Mouse (Mus musculus) intestine, postnatal 0 days (tissue): Measurements from ENCODE around the gene Sh3bp1. TPM values are rescaled to one million over a fixed set of nuclear protein-coding genes. Genes with fewer than 3 reads are reported as not detected.

ENCODE experiments used
- ATAC-seq: fragments of 200-750 bp; cut with Nextera tagmentation; 2 replicates; pipeline ENCODE4 v1.8.0; 2017; ENCODE audit warnings: mild to moderate bottlenecking, moderate TSS enrichment, moderate library complexity
- H3K27ac ChIP-seq: fragments of 300-500 bp; sonication (generic); 2 replicates; pipeline ENCODE4 v1.5.1; 2014; ENCODE audit warnings: mild to moderate bottlenecking, low read depth, low read length, moderate library complexity
- H3K27me3 ChIP-seq: fragments of 300-500 bp; sonication (generic); replicated peaks from 2 replicates; pipeline ENCODE4 v1.6.1; 2014; ENCODE audit warnings: low read length, mixed read lengths; ENCODE audit not compliant: control insufficient read depth, insufficient read depth
- H3K36me3 ChIP-seq: fragments of 300-500 bp; sonication (generic); 2 replicates; pipeline ENCODE4 v1.6.1; 2014; ENCODE audit warnings: mild to moderate bottlenecking, moderate library complexity; ENCODE audit not compliant: control insufficient read depth, insufficient read depth
- H3K4me1 ChIP-seq: fragments of 300-500 bp; sonication (generic); replicated peaks from 2 replicates; pipeline ENCODE4 v1.6.1; 2014; ENCODE audit warnings: antibody characterized with exemption, low read length, mixed read lengths; ENCODE audit not compliant: control insufficient read depth, insufficient read depth
- H3K4me2 ChIP-seq: fragments of 300-500 bp; sonication (generic); replicated peaks from 2 replicates; pipeline ENCODE4 v1.6.1; 2014; ENCODE audit warnings: low read depth, mild to moderate bottlenecking, moderate library complexity
- H3K4me3 ChIP-seq: fragments of 300-500 bp; sonication (generic); 2 replicates; pipeline ENCODE4 v1.5.1; 2014; ENCODE audit warnings: low read depth, low read length
- H3K9ac ChIP-seq: fragments of 300-500 bp; sonication (generic); 2 replicates; pipeline ENCODE4 v1.6.1; 2014; ENCODE audit warnings: mild to moderate bottlenecking, low read depth, low read length
- H3K9me3 ChIP-seq: fragments of 300-500 bp; sonication (generic); 2 replicates; pipeline ENCODE4 v1.6.1; 2016; ENCODE audit warnings: mixed run types; ENCODE audit not compliant: control insufficient read depth
- CTCF ChIP-seq: sonication (generic); IDR thresholded peaks from 2 replicates; pipeline ENCODE4 v1.5.1; 2016; ENCODE audit warnings: low read depth, mild to moderate bottlenecking, control low read depth, antibody characterized with exemption, moderate library complexity
- WGBS: fragments of 180-500 bp; shearing (Covaris S2); extraction: QIAGEN DNeasy Blood & Tissue Kit; methylation state at CpG from one replicate; pipeline ENCODE4 v1.1.7; 2014; 5-methylcytosine and 5-hydroxymethylcytosine counted together
- polyA plus RNA-seq: library from polyadenylated mRNA; unstranded; fragments of >200 nt; fragmentation: Nextera tagmentation; extraction: Ambion mirVana; gene quantifications from 2 replicates; pipeline ENCODE4 v1.2.1, GENCODE M21; 2015

Gene Sh3bp1
- polyA plus RNA-seq, 1 experiment from 2014 or later, result 7.2 TPM

GRCm38 (mm10) chr15:78857009-78857408, 42.6 kb upstream of the Sh3bp1 start:
- peaks cover 4% of the 10 kb centered on the region for H3K4me1 ChIP-seq
- H3K9me3 ChIP-seq, result no peaks in the 10 kb centered on the region
- H3K27ac ChIP-seq, result no peak overlapping the region
- 63% methylated on average over 7 of the region's 7 CpGs for WGBS
- no peak overlapping the region for H3K4me2 ChIP-seq
- no peak for ATAC-seq
- H3K27me3 ChIP-seq, result no peaks in the 10 kb centered on the region
- no peak overlapping the region for H3K9ac ChIP-seq
- no peak for TF ChIP-seq CTCF
- no peaks in the 10 kb centered on the region for H3K36me3 ChIP-seq
- H3K4me3 ChIP-seq, result no peak overlapping the region

- Histone ChIP-seq H3K4me2 (no peak overlapping the region), H3K36me3 (no peaks in the 10 kb centered on the region), H3K4me1 (peaks cover 6% of the 10 kb centered on the region), H3K9me3 (no peaks in the 10 kb centered on the region), H3K27ac (no peak overlapping the region), H3K27me3 (no peaks in the 10 kb centered on the region), H3K9ac (no peak overlapping the region), H3K4me3 (no peak overlapping the region)
- 44% methylated on average over 4 of the region's 4 CpGs for WGBS
- no peak for ATAC-seq
- 0 out of 2 replicates have a peak, but pooled peaks have one; percentile 10 for TF ChIP-seq CTCF
Measured at GRCm38 (mm10) chr15:78859311-78859710, 40.3 kb upstream of the Sh3bp1 start.

- no peaks in the 10 kb centered on the region for H3K27me3 ChIP-seq
- H3K27ac ChIP-seq, result no peak overlapping the region
- H3K4me2 ChIP-seq, result no peak overlapping the region
- WGBS, result 30% methylated on average over 6 of the region's 6 CpGs
- ATAC-seq, result peak; percentile 16; the same call in 1 of the 2 replicates
- no peaks in the 10 kb centered on the region for H3K9me3 ChIP-seq
- no peak overlapping the region for H3K4me3 ChIP-seq
- no peaks in the 10 kb centered on the region for H3K36me3 ChIP-seq
- no peak overlapping the region for H3K9ac ChIP-seq
- peaks cover 6% of the 10 kb centered on the region for H3K4me1 ChIP-seq
- TF ChIP-seq CTCF, result no peak
Measured at GRCm38 (mm10) chr15:78859714-78860113, 39.9 kb upstream of the Sh3bp1 start.

GRCm38 (mm10) chr15:78862280-78862679, 37.3 kb upstream of the Sh3bp1 start:
- Histone ChIP-seq H3K4me2 (no peak overlapping the region), H3K9me3 (no peaks in the 10 kb centered on the region), H3K27me3 (no peaks in the 10 kb centered on the region), H3K27ac (no peak overlapping the region), H3K4me3 (no peak overlapping the region), H3K36me3 (no peaks in the 10 kb centered on the region), H3K9ac (no peak overlapping the region), H3K4me1 (peaks cover 6% of the 10 kb centered on the region; the same call in 1 of the 2 replicates)
- no peak for TF ChIP-seq CTCF
- 80% methylated on average over 5 of the region's 5 CpGs for WGBS
- ATAC-seq, result no peak

GRCm38 (mm10) chr15:78863154-78863553, 36.4 kb upstream of the Sh3bp1 start:
- Histone ChIP-seq H3K27me3 (no peaks in the 10 kb centered on the region), H3K4me3 (no peak overlapping the region), H3K4me2 (no peak overlapping the region), H3K9me3 (no peaks in the 10 kb centered on the region), H3K4me1 (peaks cover 6% of the 10 kb centered on the region; the same call in 1 of the 2 replicates), H3K9ac (no peak overlapping the region), H3K36me3 (no peaks in the 10 kb centered on the region), H3K27ac (no peak overlapping the region)
- WGBS, result 58% methylated on average over 2 of the region's 2 CpGs
- no peak for ATAC-seq
- no peak for TF ChIP-seq CTCF

- no peak overlapping the region for H3K4me2 ChIP-seq
- H3K4me1 ChIP-seq, result peaks cover 6% of the 10 kb centered on the region; the same call in 1 of the 2 replicates
- no peaks in the 10 kb centered on the region for H3K36me3 ChIP-seq
- ATAC-seq, result no peak
- H3K27ac ChIP-seq, result no peak overlapping the region
- no peak for TF ChIP-seq CTCF
- H3K9me3 ChIP-seq, result no peaks in the 10 kb centered on the region
- no peak overlapping the region for H3K9ac ChIP-seq
- no peak overlapping the region for H3K4me3 ChIP-seq
- WGBS, result 53% methylated on average over 13 of the region's 13 CpGs
- H3K27me3 ChIP-seq, result no peaks in the 10 kb centered on the region
Measured at GRCm38 (mm10) chr15:78863852-78864253, 35.7 kb upstream of the Sh3bp1 start.

GRCm38 (mm10) chr15:78868398-78868797, 31.2 kb upstream of the Sh3bp1 start:
- Histone ChIP-seq H3K4me2 (no peak overlapping the region), H3K4me3 (no peak overlapping the region), H3K36me3 (no peaks in the 10 kb centered on the region), H3K9me3 (no peaks in the 10 kb centered on the region), H3K27ac (peak overlapping the region; percentile 74), H3K27me3 (no peaks in the 10 kb centered on the region), H3K4me1 (0 out of 2 replicates have a peak, but pooled peaks cover 2% of the 10 kb centered on the region), H3K9ac (no peak overlapping the region)
- WGBS, result 7% methylated on average over 9 of the region's 9 CpGs
- no peak for TF ChIP-seq CTCF
- ATAC-seq, result peak; percentile 48
